Mouse (Mus musculus) B cell, adult 67 days (primary cell): ENCODE data around the gene Vmn2r35. TPM values are rescaled to one million over a fixed set of nuclear protein-coding genes. Genes with fewer than 3 reads are reported as not detected.

Experiments
- total RNA-seq, 2 experiments: library from RNA; stranded (reverse); gene quantifications; 4 replicates each; pipeline ENCODE4 v1.2.4; 2023

Gene Vmn2r35
- not detected for total RNA-seq

GRCm38 (mm10) chr7:7819767-7820166 is at the start of gene Vmn2r35:
Gene Vmn2r35 (minus strand): TSS chr7:7819867.

Other genes with a start within 250 kb of the Vmn2r35 start
- gene Vmn2r34, start 130.4 kb downstream of the Vmn2r35 start, total RNA-seq: not detected
- not detected for gene Vmn2r36, start 82.6 kb upstream of the Vmn2r35 start, total RNA-seq